Mouse (Mus musculus) testis, adult 2 months (tissue): Measurements from ENCODE around the gene Ctnnd2. TPM values are rescaled to one million over a fixed set of nuclear protein-coding genes. Genes with fewer than 3 reads are reported as not detected.

Experiments
- H3K27ac ChIP-seq: fragments of 200-500 bp; 2 replicates; pipeline ENCODE4 v1.5.1; 2012; ENCODE audit warnings: low read depth, low read length; ENCODE audit not compliant: control insufficient read depth, insufficient read depth
- H3K27me3 ChIP-seq: fragments of 200-500 bp; 2 replicates; pipeline ENCODE4 v1.6.1; 2012; ENCODE audit warnings: mild to moderate bottlenecking, low read length, moderate library complexity; ENCODE audit not compliant: control insufficient read depth, insufficient read depth
- H3K36me3 ChIP-seq: fragments of 200-500 bp; 2 replicates; pipeline ENCODE4 v1.6.1; 2012; ENCODE audit warnings: mild to moderate bottlenecking, low read length; ENCODE audit not compliant: control insufficient read depth, insufficient read depth
- H3K4me1 ChIP-seq: fragments of 200-500 bp; 2 replicates; pipeline ENCODE4 v1.6.1; 2012; ENCODE audit warnings: low read length; ENCODE audit not compliant: control insufficient read depth, insufficient read depth
- H3K4me3 ChIP-seq: fragments of 200-500 bp; 2 replicates; pipeline ENCODE4 v1.5.1; 2012; ENCODE audit warnings: low read depth, mild to moderate bottlenecking, low read length, moderate library complexity, mixed read lengths; ENCODE audit not compliant: control insufficient read depth
- CTCF ChIP-seq: fragments of 200-500 bp; IDR thresholded peaks from 2 replicates; pipeline ENCODE4 v1.5.1; 2012; ENCODE audit warnings: low read depth, mild to moderate bottlenecking, inconsistent platforms, low read length, moderate library complexity; ENCODE audit not compliant: control insufficient read depth, insufficient read depth, insufficient replicate concordance
- POLR2A ChIP-seq: fragments of 200-500 bp; IDR thresholded peaks from 2 replicates; pipeline ENCODE4 v1.6.1; 2012; ENCODE audit warnings: low read depth, mild to moderate bottlenecking, inconsistent platforms, low read length, moderate library complexity; ENCODE audit not compliant: control insufficient read depth
- polyA plus RNA-seq: library from polyadenylated mRNA; depleted of rRNA; stranded (reverse); fragments of >200 nt; gene quantifications from 2 replicates; pipeline ENCODE4 v1.2.3, GENCODE M21; 2012

Gene Ctnnd2
- polyA plus RNA-seq, 1 experiment, result 3.8 TPM

- Histone ChIP-seq H3K4me3 (no peak overlapping the region), H3K36me3 (no peaks in the 10 kb centered on the region), H3K4me1 (no peaks in the 10 kb centered on the region), H3K27me3 (no peaks in the 10 kb centered on the region), H3K27ac (no peak overlapping the region)
- no peak for TF ChIP-seq CTCF
- TF ChIP-seq POLR2A, result no peak
Measured at GRCm38 (mm10) chr15:30515425-30515824, 343.0 kb downstream of the Ctnnd2 start.

GRCm38 (mm10) chr15:30541459-30541858, 369.1 kb downstream of the Ctnnd2 start:
- Histone ChIP-seq H3K27me3 (no peaks in the 10 kb centered on the region), H3K4me1 (no peaks in the 10 kb centered on the region), H3K36me3 (no peaks in the 10 kb centered on the region), H3K27ac (no peak overlapping the region), H3K4me3 (no peak overlapping the region)
- TF ChIP-seq POLR2A (no peak), CTCF (no peak)

- Histone ChIP-seq H3K4me3 (no peak overlapping the region), H3K27ac (no peak overlapping the region), H3K36me3 (no peaks in the 10 kb centered on the region), H3K27me3 (no peaks in the 10 kb centered on the region), H3K4me1 (no peaks in the 10 kb centered on the region)
- TF ChIP-seq CTCF, result no peak
- TF ChIP-seq POLR2A, result no peak
Measured at GRCm38 (mm10) chr15:30548263-30548662, 375.9 kb downstream of the Ctnnd2 start.

GRCm38 (mm10) chr15:30550956-30551355, 378.6 kb downstream of the Ctnnd2 start:
- Histone ChIP-seq H3K27me3 (no peaks in the 10 kb centered on the region), H3K4me3 (no peak overlapping the region), H3K4me1 (no peaks in the 10 kb centered on the region), H3K36me3 (no peaks in the 10 kb centered on the region), H3K27ac (no peak overlapping the region)
- TF ChIP-seq POLR2A (no peak), CTCF (no peak)

DNA sequence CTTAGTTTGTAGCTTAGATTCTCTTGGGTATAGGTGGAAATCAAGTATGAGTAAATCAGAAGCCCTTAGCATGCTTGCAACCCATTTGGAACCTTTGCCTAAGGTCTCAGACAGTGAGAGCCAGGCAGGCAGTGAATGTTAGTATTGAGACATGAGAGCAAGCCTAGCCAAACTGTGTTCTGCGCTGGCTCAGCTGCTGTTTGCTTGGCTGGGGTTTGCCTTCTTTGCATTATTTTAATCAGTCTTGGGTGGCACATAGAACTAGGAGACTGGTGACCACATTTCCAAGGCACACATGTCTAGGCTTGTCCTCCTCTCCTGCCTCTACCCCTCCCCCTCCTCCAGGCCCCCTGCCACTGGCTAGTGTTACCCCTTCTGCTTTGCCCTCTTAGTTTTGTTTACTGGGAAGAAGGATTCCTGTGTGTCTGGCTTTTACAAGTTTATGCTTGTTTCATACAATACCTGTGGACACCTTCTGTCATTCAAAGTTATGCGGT, 381.6 kb downstream of the Ctnnd2 start:
- no peak overlapping the region for H3K4me3 ChIP-seq
- TF ChIP-seq CTCF, result no peak
- TF ChIP-seq POLR2A, result no peak
- no peaks in the 10 kb centered on the region for H3K27me3 ChIP-seq
- H3K36me3 ChIP-seq, result no peaks in the 10 kb centered on the region
- no peaks in the 10 kb centered on the region for H3K4me1 ChIP-seq
- H3K27ac ChIP-seq, result no peak overlapping the region

DNA sequence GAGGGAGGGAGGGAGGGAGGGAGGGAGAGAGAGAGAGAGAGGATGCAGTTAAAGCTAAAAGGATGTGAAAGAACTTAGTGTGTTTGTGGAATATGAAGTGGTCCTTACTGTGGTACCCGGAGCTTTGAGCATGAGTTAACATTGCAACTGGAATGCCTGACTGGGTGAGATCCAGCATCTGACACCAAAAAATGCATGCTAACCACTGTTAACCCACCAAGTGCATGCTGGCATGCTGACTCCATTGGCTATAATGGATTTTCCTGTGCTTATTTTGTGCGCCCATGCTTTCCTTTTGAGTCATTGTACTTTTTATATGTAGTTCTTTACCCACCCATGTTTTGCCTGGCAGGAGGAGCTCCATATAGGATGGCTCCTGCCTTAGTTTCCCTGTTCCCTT, 383.4 kb downstream of the Ctnnd2 start:
- Histone ChIP-seq H3K4me1 (no peaks in the 10 kb centered on the region), H3K4me3 (no peak overlapping the region), H3K27me3 (no peaks in the 10 kb centered on the region), H3K27ac (no peak overlapping the region), H3K36me3 (no peaks in the 10 kb centered on the region)
- TF ChIP-seq CTCF (no peak), POLR2A (no peak)

DNA sequence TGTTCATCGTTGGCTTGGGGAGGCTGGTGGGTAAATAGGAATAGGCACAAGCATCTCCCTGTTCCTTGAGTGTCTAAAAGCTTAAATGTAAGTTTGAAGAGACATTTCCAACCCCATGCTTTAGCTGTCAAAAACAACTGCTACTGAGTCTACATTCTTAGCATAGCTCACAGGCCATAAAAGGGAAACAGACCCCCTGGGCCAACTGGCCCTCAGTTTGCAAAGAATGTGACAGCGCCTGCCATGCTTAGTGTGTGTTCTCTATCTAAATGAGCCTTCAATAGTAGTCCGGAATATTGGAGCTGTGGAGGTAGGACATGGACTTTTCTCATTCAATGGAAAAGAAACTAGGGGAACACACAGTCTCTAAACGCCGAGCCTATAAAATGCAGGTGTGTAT, 390.0 kb downstream of the Ctnnd2 start:
- Histone ChIP-seq H3K4me3 (no peak overlapping the region), H3K27me3 (no peaks in the 10 kb centered on the region), H3K36me3 (no peaks in the 10 kb centered on the region), H3K4me1 (no peaks in the 10 kb centered on the region), H3K27ac (no peak overlapping the region)
- TF ChIP-seq CTCF, result no peak
- TF ChIP-seq POLR2A, result no peak

GRCm38 (mm10) chr15:30564594-30564993, 392.2 kb downstream of the Ctnnd2 start:
- Histone ChIP-seq H3K4me1 (no peaks in the 10 kb centered on the region), H3K36me3 (no peaks in the 10 kb centered on the region), H3K27me3 (no peaks in the 10 kb centered on the region), H3K4me3 (no peak overlapping the region), H3K27ac (no peak overlapping the region)
- TF ChIP-seq CTCF (no peak), POLR2A (no peak)
